Mouse (Mus musculus): ENCODE data around the gene Ckb.

- TF ChIP-seq CTCF (IDR thresholded peaks at IDR 0.05; ENCODE audit: low read depth, low read length) = no peak
- TF ChIP-seq TAL1 (conservative IDR thresholded peaks at IDR 0.05; ENCODE audit: low read depth, low read length) = no peak
Measured at GRCm38 (mm10) chr12:111689426-111689825, 17.3 kb upstream of the Ckb start.
